Mouse (Mus musculus) neural tube, embryonic 14.5 days (tissue): ENCODE measurements around the gene Hagh. TPM values are rescaled to one million over a fixed set of nuclear protein-coding genes. Genes with fewer than 3 reads are reported as not detected.
A peak's percentile ranks its signal among the peaks of the same experiment; 100 is the strongest.

Source experiments
- ATAC-seq: fragments of 200-750 bp; cut with Nextera tagmentation; 2 replicates; pipeline ENCODE4 v1.8.0; 2017; ENCODE audit warnings: low read depth, mild to moderate bottlenecking, moderate TSS enrichment, moderate library complexity
- H3K27ac ChIP-seq: fragments of 300-500 bp; sonication (generic); 2 replicates; pipeline ENCODE4 v1.5.1; 2014; ENCODE audit warnings: low read depth, mild to moderate bottlenecking, control low read depth, low read length, moderate library complexity, mixed read lengths
- H3K27me3 ChIP-seq: fragments of 300-500 bp; sonication (generic); 2 replicates; pipeline ENCODE4 v1.6.1; 2014; ENCODE audit warnings: low read length; ENCODE audit not compliant: control insufficient read depth, insufficient read depth
- H3K36me3 ChIP-seq: fragments of 300-500 bp; sonication (generic); 2 replicates; pipeline ENCODE4 v1.6.1; 2014; ENCODE audit warnings: low read length, mixed read lengths; ENCODE audit not compliant: control insufficient read depth, insufficient read depth
- H3K4me1 ChIP-seq: fragments of 300-500 bp; sonication (generic); 2 replicates; pipeline ENCODE4 v1.6.1; 2014; ENCODE audit warnings: low read length; ENCODE audit not compliant: control insufficient read depth, insufficient read depth
- H3K4me2 ChIP-seq: fragments of 300-500 bp; sonication (generic); 2 replicates; pipeline ENCODE4 v1.6.1; 2014; ENCODE audit warnings: mild to moderate bottlenecking, low read depth, low read length, control low read depth
- H3K4me3 ChIP-seq: fragments of 300-500 bp; sonication (generic); 2 replicates; pipeline ENCODE4 v1.5.1; 2014; ENCODE audit warnings: low read depth, low read length, control low read depth, mixed read lengths
- H3K9ac ChIP-seq: fragments of 300-500 bp; sonication (generic); replicated peaks from 2 replicates; pipeline ENCODE4 v1.6.1; 2014; ENCODE audit warnings: low read depth, mild to moderate bottlenecking, control low read depth, low read length, mixed read lengths
- H3K9me3 ChIP-seq: fragments of 300-500 bp; sonication (generic); 2 replicates; pipeline ENCODE4 v1.6.1; 2016; ENCODE audit warnings: low read length; ENCODE audit not compliant: control insufficient read depth
- WGBS: fragments of 180-500 bp; shearing (Covaris S2); extraction: QIAGEN DNeasy Blood & Tissue Kit; methylation state at CpG from one replicate; pipeline ENCODE4 v1.1.7; 2014; 5-methylcytosine and 5-hydroxymethylcytosine counted together
- polyA plus RNA-seq: library from polyadenylated mRNA; unstranded; fragments of >200 nt; fragmentation: Nextera tagmentation; extraction: Ambion mirVana; gene quantifications from 2 replicates; pipeline ENCODE4 v1.2.1, GENCODE M21; 2014

The Hagh gene
- polyA plus RNA-seq, 1 experiment from 2014 or later = 77.2 TPM

- no peaks in the 10 kb centered on the region for H3K27me3 ChIP-seq
- H3K4me3 ChIP-seq = peak within 1 kb of the TSS; percentile 81
- peak; percentile 54; the same call in 1 of the 2 replicates for ATAC-seq
- H3K27ac ChIP-seq = peak within 1 kb of the TSS; percentile 83
- WGBS = under 1% methylated on average over 62 of the region's 62 CpGs
- H3K9me3 ChIP-seq = no peaks in the 10 kb centered on the region
- peak within 1 kb of the TSS; percentile 95 for H3K4me2 ChIP-seq
- peaks cover 30% of the 10 kb centered on the region for H3K4me1 ChIP-seq
- H3K9ac ChIP-seq = peak within 1 kb of the TSS; percentile 85
- peaks cover 64% of the 10 kb centered on the region for H3K36me3 ChIP-seq
These were observed 55.1 kb downstream of the Hagh start, which contains the start of the genes Eme2 and Mrps34 for GRCm38 (mm10) chr17:24894995-24895547. Gene Eme2 (minus strand): TSS chr17:24895087. Gene Mrps34 (plus strand): TSS chr17:24895116.

- no peak for ATAC-seq
- Histone ChIP-seq H3K4me3 (peak overlapping the region; percentile 81), H3K9ac (peak overlapping the region; percentile 85), H3K27ac (peak overlapping the region; percentile 83), H3K27me3 (no peaks in the 10 kb centered on the region), H3K9me3 (no peaks in the 10 kb centered on the region), H3K36me3 (peaks cover 65% of the 10 kb centered on the region), H3K4me2 (peak overlapping the region; percentile 95), H3K4me1 (peaks cover 30% of the 10 kb centered on the region)
- WGBS = 9% methylated on average over 23 of the region's 23 CpGs
These were observed 55.8 kb downstream of the Hagh start for GRCm38 (mm10) chr17:24895571-24896240.

GRCm38 (mm10) chr17:24896241-24896992, 56.5 kb downstream of the Hagh start, which contains the start of gene Nme3:
Gene Nme3 (plus strand): TSS chr17:24896500.
- Histone ChIP-seq H3K4me1 (peaks cover 30% of the 10 kb centered on the region), H3K27ac (peak within 1 kb of the TSS; percentile 83), H3K9ac (peak within 1 kb of the TSS; percentile 85), H3K36me3 (peaks cover 65% of the 10 kb centered on the region), H3K4me3 (peak within 1 kb of the TSS; percentile 81), H3K9me3 (no peaks in the 10 kb centered on the region), H3K4me2 (peak within 1 kb of the TSS; percentile 95), H3K27me3 (no peaks in the 10 kb centered on the region)
- WGBS = 1% methylated on average over 49 of the region's 50 CpGs
- peak; percentile 77 for ATAC-seq

- H3K9me3 ChIP-seq = no peaks in the 10 kb centered on the region
- peaks cover 30% of the 10 kb centered on the region for H3K4me1 ChIP-seq
- peak overlapping the region; percentile 69 for H3K27ac ChIP-seq
- peak overlapping the region; percentile 85 for H3K9ac ChIP-seq
- 27% methylated on average over 11 of the region's 11 CpGs for WGBS
- peaks cover 65% of the 10 kb centered on the region for H3K36me3 ChIP-seq
- ATAC-seq = no peak
- H3K4me3 ChIP-seq = peak overlapping the region; percentile 81
- no peaks in the 10 kb centered on the region for H3K27me3 ChIP-seq
- peak overlapping the region; percentile 95 for H3K4me2 ChIP-seq
These were observed 57.0 kb downstream of the Hagh start for GRCm38 (mm10) chr17:24896993-24897269.

- H3K4me3 ChIP-seq = peak overlapping the region; percentile 81; the same call in 1 of the 2 replicates
- peaks cover 30% of the 10 kb centered on the region for H3K4me1 ChIP-seq
- ATAC-seq = no peak
- H3K27ac ChIP-seq = no peak overlapping the region
- 78% methylated on average over 4 of the region's 4 CpGs for WGBS
- peaks cover 65% of the 10 kb centered on the region for H3K36me3 ChIP-seq
- no peaks in the 10 kb centered on the region for H3K9me3 ChIP-seq
- no peak overlapping the region for H3K9ac ChIP-seq
- no peaks in the 10 kb centered on the region for H3K27me3 ChIP-seq
- H3K4me2 ChIP-seq = peak overlapping the region; percentile 95
These were observed 57.7 kb downstream of the Hagh start for GRCm38 (mm10) chr17:24897600-24897999.

- no peak for ATAC-seq
- WGBS = 82% methylated on average over 4 of the region's 4 CpGs
- H3K4me3 ChIP-seq = peak overlapping the region; percentile 81; the same call in 1 of the 2 replicates
- no peaks in the 10 kb centered on the region for H3K9me3 ChIP-seq
- peaks cover 65% of the 10 kb centered on the region for H3K36me3 ChIP-seq
- no peaks in the 10 kb centered on the region for H3K27me3 ChIP-seq
- peaks cover 30% of the 10 kb centered on the region for H3K4me1 ChIP-seq
- H3K4me2 ChIP-seq = peak overlapping the region; percentile 95; the same call in 1 of the 2 replicates
- H3K9ac ChIP-seq = no peak overlapping the region
- H3K27ac ChIP-seq = no peak overlapping the region
These were observed 58.3 kb downstream of the Hagh start for GRCm38 (mm10) chr17:24898041-24898854.

GRCm38 (mm10) chr17:24899153-24899552, 59.2 kb downstream of the Hagh start:
- peaks cover 69% of the 10 kb centered on the region for H3K36me3 ChIP-seq
- H3K4me2 ChIP-seq = no peak overlapping the region
- H3K4me1 ChIP-seq = peaks cover 21% of the 10 kb centered on the region
- no peaks in the 10 kb centered on the region for H3K27me3 ChIP-seq
- H3K9ac ChIP-seq = no peak overlapping the region
- no peak overlapping the region for H3K4me3 ChIP-seq
- no peaks in the 10 kb centered on the region for H3K9me3 ChIP-seq
- H3K27ac ChIP-seq = no peak overlapping the region
- no peak for ATAC-seq
- 84% methylated on average over 5 of the region's 5 CpGs for WGBS

GRCm38 (mm10) chr17:24900014-24900413, 60.1 kb downstream of the Hagh start:
- Histone ChIP-seq H3K27ac (no peak overlapping the region), H3K4me1 (peaks cover 19% of the 10 kb centered on the region), H3K4me2 (no peak overlapping the region), H3K9me3 (no peaks in the 10 kb centered on the region), H3K9ac (no peak overlapping the region), H3K4me3 (no peak overlapping the region), H3K36me3 (peaks cover 78% of the 10 kb centered on the region), H3K27me3 (no peaks in the 10 kb centered on the region)
- 95% methylated on average over 6 of the region's 6 CpGs for WGBS
- ATAC-seq = no peak
